Comparison of ENCODE assay signal across 19 mouse cellular contexts in the genomic region with DNA sequence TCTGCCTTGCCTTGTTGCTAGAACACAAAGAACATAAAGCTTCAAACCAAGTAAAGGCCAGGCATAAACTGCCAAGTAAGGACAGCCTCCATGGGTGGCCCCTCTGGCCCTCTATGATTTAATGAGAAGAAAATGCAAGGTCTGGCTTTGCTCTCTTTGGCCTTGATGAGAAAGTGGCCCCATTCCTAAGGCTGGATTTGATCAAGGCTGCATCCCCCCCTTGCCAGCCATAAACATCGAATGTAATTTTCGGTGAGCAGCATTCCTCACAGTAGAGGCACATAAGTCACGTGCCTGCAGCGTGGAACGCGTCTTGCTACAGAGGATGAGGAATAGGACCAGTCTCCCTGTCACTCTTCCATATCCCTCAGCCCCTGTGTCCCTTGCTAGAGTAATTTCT.
DNase-seq lines count a peak whose midpoint lies in the region; ATAC-seq lines count a peak whose summit lies in the region.
"Had no signal": no experiment of that assay in that cellular context is flagged by ENCODE, and none has a peak within 500 bp of the region (broad histone marks: within the 10 kb centered on the region; RNA-seq: fewer than 3 reads in every experiment).

No protein-coding gene starts in this region.

- no peak for ATAC-seq in embryonic facial prominence, embryonic 13.5 days (ENCODE audit: insufficient number of reproducible peaks, insufficient read depth, low FRiP score, low TSS enrichment, low read depth)
- peak; percentile 69; the same call in 1 of the 2 replicates for ATAC-seq in limb, embryonic 13.5 days (ENCODE audit: low FRiP score, low read depth)
- no peak for ATAC-seq in midbrain, embryonic 16.5 days

- no peaks in the 10 kb centered on the region for H3K27me3 ChIP-seq in embryonic facial prominence, embryonic 13.5 days
- no peaks in the 10 kb centered on the region for H3K27me3 ChIP-seq in limb, embryonic 13.5 days
- no peaks in the 10 kb centered on the region for H3K27me3 ChIP-seq in midbrain, embryonic 16.5 days (ENCODE audit: control insufficient read depth, insufficient read depth, low read depth, low read length)
- H3K27me3 ChIP-seq: limb, embryonic 15.5 days; lung, embryonic 15.5 days had no signal

- H3K4me1 ChIP-seq in embryonic facial prominence, embryonic 13.5 days = peaks cover 22% of the 10 kb centered on the region
- H3K4me1 ChIP-seq in limb, embryonic 13.5 days = peaks cover 26% of the 10 kb centered on the region
- peaks cover 9% of the 10 kb centered on the region for H3K4me1 ChIP-seq in midbrain, embryonic 16.5 days (ENCODE audit: control insufficient read depth, insufficient read depth, low read length)
- H3K4me1 ChIP-seq: midbrain, embryonic 10.5 days had no signal

- intact Hi-C loops in heart, postnatal 10 days (cut with DNase I) = no loop called here

- no peaks in the 10 kb centered on the region for H3K36me3 ChIP-seq in embryonic facial prominence, embryonic 13.5 days
- H3K36me3 ChIP-seq in limb, embryonic 13.5 days = no peaks in the 10 kb centered on the region
- no peaks in the 10 kb centered on the region for H3K36me3 ChIP-seq in midbrain, embryonic 16.5 days (ENCODE audit: control insufficient read depth, insufficient read depth, low read length)
- H3K36me3 ChIP-seq: G1E; limb, embryonic 15.5 days; lung, embryonic 15.5 days; midbrain, embryonic 10.5 days had no signal

- H3K4me2 ChIP-seq in embryonic facial prominence, embryonic 13.5 days = no peak overlapping the region
- H3K4me2 ChIP-seq in limb, embryonic 13.5 days (replicated peaks) = no peak overlapping the region
- no peak overlapping the region for H3K4me2 ChIP-seq in midbrain, embryonic 16.5 days (ENCODE audit: low read length)
- H3K4me2 ChIP-seq: limb, embryonic 15.5 days; lung, embryonic 15.5 days had no signal

- no peak overlapping the region for H3K4me3 ChIP-seq in embryonic facial prominence, embryonic 13.5 days
- H3K4me3 ChIP-seq in limb, embryonic 13.5 days = no peak overlapping the region
- H3K4me3 ChIP-seq in midbrain, embryonic 16.5 days (ENCODE audit: low read depth, low read length) = no peak overlapping the region
- H3K4me3 ChIP-seq: erythroblast, embryonic 14.5 days; limb, embryonic 15.5 days; lung, embryonic 15.5 days; midbrain, embryonic 10.5 days had no signal

- WGBS in embryonic facial prominence, embryonic 13.5 days = 38% methylated on average over 6 of the region's 6 CpGs
- 15% methylated on average over 6 of the region's 6 CpGs for WGBS in limb, embryonic 13.5 days
- WGBS in midbrain, embryonic 16.5 days = 81% methylated on average over 6 of the region's 6 CpGs

- no peaks in the 10 kb centered on the region for H3K9me3 ChIP-seq in embryonic facial prominence, embryonic 13.5 days
- no peaks in the 10 kb centered on the region for H3K9me3 ChIP-seq in limb, embryonic 13.5 days
- no peaks in the 10 kb centered on the region for H3K9me3 ChIP-seq in midbrain, embryonic 16.5 days (replicated peaks; ENCODE audit: control insufficient read depth, low read length, poor library complexity, severe bottlenecking)
- H3K9me3 ChIP-seq: G1E; limb, embryonic 15.5 days; lung, embryonic 15.5 days; midbrain, embryonic 10.5 days had no signal

- H3K9ac ChIP-seq in embryonic facial prominence, embryonic 13.5 days = no peak overlapping the region
- H3K9ac ChIP-seq in limb, embryonic 13.5 days = no peak overlapping the region
- H3K9ac ChIP-seq in midbrain, embryonic 16.5 days (ENCODE audit: low read depth, low read length) = no peak overlapping the region
- H3K9ac ChIP-seq: limb, embryonic 15.5 days; lung, embryonic 15.5 days had no signal

- peak; percentile 82 for DNase-seq in heart, adult 11 months
- DNase-seq in heart, postnatal 10 days = no peak
- DNase-seq in adrenal gland, postnatal 10 days = peak; percentile 51
- DNase-seq in ovary, postnatal 36 days (ENCODE audit: low spot score) = no peak
- DNase-seq in left cerebral cortex, adult 11 months (ENCODE audit: low spot score) = no peak
- DNase-seq: cerebellum, adult 9-11 months; heart, adult 18-20 months; kidney, adult 8-10 months; layer of hippocampus, adult 9-11 months; right cerebral cortex, adult 18-20 months; thymus, postnatal 4 days had no signal

- 0 out of 2 replicates have a peak overlapping the region, but pooled peaks have one; percentile 49 for H3K27ac ChIP-seq in embryonic facial prominence, embryonic 13.5 days
- H3K27ac ChIP-seq in limb, embryonic 13.5 days = peak overlapping the region; percentile 28; the same call in 1 of the 2 replicates
- H3K27ac ChIP-seq in midbrain, embryonic 16.5 days (ENCODE audit: low read length) = no peak overlapping the region
- H3K27ac ChIP-seq: limb, embryonic 15.5 days; lung, embryonic 15.5 days; midbrain, embryonic 10.5 days had no signal

Comparison
In these comparisons a context has a peak if more than half of its experiments do, and no peak if none do; other contexts are left out.
1. DNase-seq: peak in heart, adult 11 months (single experiment) and adrenal gland, postnatal 10 days (single experiment); none in heart, postnatal 10 days (0 of 2), ovary, postnatal 36 days (single experiment) and left cerebral cortex, adult 11 months (single experiment).